7 mouse cellular contexts compared by ENCODE assay signal in the genomic region with DNA sequence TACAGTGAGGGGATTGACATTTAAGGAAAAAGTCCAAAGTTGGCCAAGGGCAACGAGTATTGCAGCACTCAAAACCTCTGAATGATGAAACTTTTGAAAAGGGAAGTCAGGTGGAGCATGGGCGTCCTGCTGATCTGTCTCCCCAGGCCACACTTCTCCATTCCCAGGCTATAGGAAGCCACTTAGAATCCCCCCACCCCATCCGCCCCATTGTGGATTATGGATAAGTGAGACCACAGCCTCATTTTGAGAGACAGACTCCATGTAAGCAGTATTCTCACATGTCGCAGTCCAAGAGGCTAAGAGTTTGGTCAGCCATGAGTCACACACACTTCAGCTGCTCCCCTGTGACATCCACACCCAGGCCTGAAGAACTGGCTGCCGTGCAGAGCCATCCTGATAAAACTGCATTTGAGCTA. TPM values are rescaled to one million over a fixed set of nuclear protein-coding genes. Genes with fewer than 3 reads are reported as not detected.
DNase-seq lines count a peak whose midpoint lies in the region; ATAC-seq lines count a peak whose summit lies in the region.

No protein-coding gene starts in this region.

- no peak for ATAC-seq in erythroid progenitor cell, adult 5-6 weeks (replicated peaks; ENCODE audit: low FRiP score, poor library complexity, severe bottlenecking)

- DNase-seq in 416B (ENCODE audit: low read depth) (peak; percentile 71), MN1 (ENCODE audit: low spot score) (peak; percentile 23)
- peak; percentile 36 for DNase-seq in gastrocnemius, postnatal 25 days
- DNase-seq in lung, postnatal 4 days = peak; percentile 34 to 36
- no peak for DNase-seq in cerebellum, adult 11 months
- no peak for DNase-seq in left cerebral cortex, adult 11 months (ENCODE audit: low spot score)

RNA-seq across cellular contexts. Expression of a gene that starts 26.8 kb away (rescaled TPM):
- 10 to 100 TPM; 27.6 to 29.6 TPM for total RNA-seq in gastrocnemius, postnatal 25 days (2021)
- 83.6 and 99.3 TPM in 2 replicates for total RNA-seq in erythroid progenitor cell, adult 5-6 weeks (2015; ENCODE audit: low replicate concordance)
- total RNA-seq in erythroid progenitor cell, adult 5-6 weeks (2017; ENCODE audit: low replicate concordance) = 63.1 and 65.1 TPM in 2 replicates

Comparison
In these comparisons a context has a peak if more than half of its experiments do, and no peak if none do; other contexts are left out.
1. DNase-seq: peak in 416B (single experiment), MN1 (single experiment), gastrocnemius, postnatal 25 days (single experiment) and lung, postnatal 4 days (2 of 2); none in cerebellum, adult 11 months (single experiment) and left cerebral cortex, adult 11 months (single experiment).